Mouse (Mus musculus) kidney, adult 2 months (tissue): ENCODE results near the gene Pdlim4. TPM values are rescaled to one million over a fixed set of nuclear protein-coding genes. Genes with fewer than 3 reads are reported as not detected.

Experiments used
- DNase-seq: peaks from one replicate; pipeline ENCODE4 v3.0.0; 2021
- H3K27ac ChIP-seq: fragments of 200-500 bp; 2 replicates; pipeline ENCODE4 v1.5.1; 2012; ENCODE audit warnings: low read depth, low read length, control low read depth, inconsistent platforms; ENCODE audit not compliant: insufficient read depth
- H3K27me3 ChIP-seq: fragments of 200-500 bp; replicated peaks from 2 replicates; pipeline ENCODE4 v1.6.1; 2012; ENCODE audit warnings: mild to moderate bottlenecking, moderate library complexity, low read length, inconsistent platforms; ENCODE audit not compliant: control insufficient read depth, insufficient read depth
- H3K36me3 ChIP-seq: fragments of 200-500 bp; 2 replicates; pipeline ENCODE4 v1.6.1; 2012; ENCODE audit warnings: mild to moderate bottlenecking, moderate library complexity, low read length, inconsistent platforms; ENCODE audit not compliant: control insufficient read depth, insufficient read depth
- H3K4me1 ChIP-seq: fragments of 200-500 bp; 2 replicates; pipeline ENCODE4 v1.6.1; 2011; ENCODE audit warnings: low read length; ENCODE audit not compliant: control insufficient read depth, insufficient read depth
- H3K4me3 ChIP-seq: fragments of 200-500 bp; 2 replicates; pipeline ENCODE4 v1.5.1; 2011; ENCODE audit warnings: mild to moderate bottlenecking, low read depth, low read length, control low read depth; ENCODE audit not compliant: insufficient read depth
- CTCF ChIP-seq: fragments of 200-500 bp; conservative IDR thresholded peaks from 2 replicates; pipeline ENCODE4 v1.5.1; 2011; ENCODE audit warnings: low read depth, mild to moderate bottlenecking, control low read depth, low read length, moderate library complexity, mixed read lengths; ENCODE audit not compliant: insufficient read depth, insufficient read length
- POLR2A ChIP-seq: fragments of 200-500 bp; IDR thresholded peaks from one replicate; pipeline ENCODE4 v1.6.1; 2011; ENCODE audit warnings: low read depth, low read length, control low read depth
- WGBS: fragments of 180-500 bp; shearing (Covaris S2); methylation state at CpG from one replicate; pipeline ENCODE4 v1.1.7; 2018; 5-methylcytosine and 5-hydroxymethylcytosine counted together
- polyA plus RNA-seq: library from polyadenylated mRNA; depleted of rRNA; stranded (reverse); fragments of >200 nt; gene quantifications from 2 replicates; pipeline ENCODE4 v1.2.3, GENCODE M21; 2012

Pdlim4 gene
- polyA plus RNA-seq, 1 experiment: 13.0 TPM

- H3K36me3 ChIP-seq: no peaks in the 10 kb centered on the region
- no peak for TF ChIP-seq CTCF
- no peak for TF ChIP-seq POLR2A
- peak overlapping the region; percentile 25; the same call in 1 of the 2 replicates for H3K27ac ChIP-seq
- DNase-seq: peak; percentile 71
- H3K27me3 ChIP-seq: no peaks in the 10 kb centered on the region
- no peak overlapping the region for H3K4me3 ChIP-seq
- 39% methylated on average over 9 of the region's 9 CpGs for WGBS
- H3K4me1 ChIP-seq: 0 out of 2 replicates have a peak, but pooled peaks cover 4% of the 10 kb centered on the region
Observed at GRCm38 (mm10) chr11:54060316-54060715, 8.5 kb downstream of the Pdlim4 start.

DNA sequence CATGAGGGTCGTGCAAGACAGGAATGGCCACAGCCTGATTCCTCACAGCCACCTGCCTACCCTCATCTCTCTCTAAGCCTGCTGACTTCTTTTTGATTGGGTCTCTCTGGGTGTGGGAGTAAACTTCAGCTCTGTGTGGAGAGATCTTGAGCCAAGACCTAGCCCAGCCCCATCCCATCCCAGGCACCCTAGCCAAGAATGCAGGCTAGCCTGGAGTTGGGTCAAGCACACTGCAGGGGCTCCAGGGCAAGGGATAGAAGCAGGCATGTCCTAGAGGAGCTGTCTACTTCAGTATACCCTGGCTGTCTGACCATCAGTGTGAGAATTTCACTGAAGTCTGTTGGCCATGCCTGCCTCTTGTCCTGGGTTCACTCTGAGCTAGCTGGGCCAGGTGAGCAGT lies 9.3 kb downstream of the Pdlim4 start:
- no peaks in the 10 kb centered on the region for H3K27me3 ChIP-seq
- 100% methylated on average over 1 of the region's 1 CpGs for WGBS
- no peaks in the 10 kb centered on the region for H3K36me3 ChIP-seq
- DNase-seq: no peak
- TF ChIP-seq CTCF: no peak
- no peak for TF ChIP-seq POLR2A
- H3K4me1 ChIP-seq: 0 out of 2 replicates have a peak, but pooled peaks cover 4% of the 10 kb centered on the region
- no peak overlapping the region for H3K4me3 ChIP-seq
- no peak overlapping the region for H3K27ac ChIP-seq

DNA sequence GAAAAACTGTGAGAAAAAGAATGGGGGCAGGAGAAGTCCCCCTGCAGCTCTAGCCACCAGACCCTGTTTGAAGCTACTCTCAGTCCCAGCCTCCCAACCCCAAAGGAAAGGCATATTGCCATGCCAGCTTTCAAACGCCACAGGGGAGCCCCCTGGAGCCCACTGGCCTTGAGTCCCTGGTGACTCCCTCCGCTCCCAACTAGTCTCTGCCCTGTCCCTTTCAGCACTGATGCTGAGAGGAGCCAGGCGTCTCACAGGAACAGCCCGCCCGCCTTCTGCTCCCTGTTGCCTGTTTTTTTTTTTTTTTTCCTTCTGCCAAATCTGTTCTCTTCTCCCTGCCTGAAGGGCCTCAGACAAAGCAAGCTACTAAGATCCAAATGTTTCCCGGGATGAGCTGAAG lies 10.2 kb downstream of the Pdlim4 start:
- 74% methylated on average over 6 of the region's 6 CpGs for WGBS
- H3K27ac ChIP-seq: no peak overlapping the region
- H3K27me3 ChIP-seq: no peaks in the 10 kb centered on the region
- peaks cover 4% of the 10 kb centered on the region; the same call in 1 of the 2 replicates for H3K4me1 ChIP-seq
- DNase-seq: no peak
- H3K36me3 ChIP-seq: no peaks in the 10 kb centered on the region
- TF ChIP-seq POLR2A: no peak
- TF ChIP-seq CTCF: no peak
- H3K4me3 ChIP-seq: no peak overlapping the region

DNA sequence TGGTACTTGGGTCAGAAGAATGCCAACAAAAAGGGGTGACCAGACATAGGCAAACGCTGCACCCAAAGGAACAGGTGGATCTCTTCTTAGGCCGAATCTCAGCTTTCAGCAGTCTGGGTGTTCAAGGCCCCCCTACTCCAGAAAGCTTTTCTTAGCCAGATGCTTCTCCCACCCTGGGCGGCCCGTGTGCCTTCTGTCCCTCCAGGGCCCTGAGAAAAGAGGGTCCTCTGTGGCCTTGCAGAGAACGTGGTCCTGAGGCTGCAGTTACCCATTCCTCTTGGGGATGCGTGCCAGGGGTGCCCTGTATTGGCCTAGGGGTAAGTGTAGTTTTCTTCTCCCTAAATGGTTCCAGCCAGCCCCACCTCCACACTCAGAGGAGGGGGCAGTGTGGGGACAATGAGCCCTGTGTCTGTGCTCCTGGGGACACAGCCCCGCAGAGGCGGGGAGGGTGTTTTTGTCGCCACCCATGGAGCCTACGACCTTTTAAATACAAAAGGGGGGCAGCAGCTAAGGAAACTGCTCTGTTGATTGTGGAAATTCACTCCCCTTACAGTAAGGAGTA lies 10.7 kb downstream of the Pdlim4 start:
- no peaks in the 10 kb centered on the region for H3K36me3 ChIP-seq
- H3K4me1 ChIP-seq: peaks cover 1% of the 10 kb centered on the region; the same call in 1 of the 2 replicates
- no peak overlapping the region for H3K4me3 ChIP-seq
- no peak for DNase-seq
- no peak overlapping the region for H3K27ac ChIP-seq
- TF ChIP-seq CTCF: no peak
- no peak for TF ChIP-seq POLR2A
- H3K27me3 ChIP-seq: no peaks in the 10 kb centered on the region
- 83% methylated on average over 10 of the region's 10 CpGs for WGBS

DNA sequence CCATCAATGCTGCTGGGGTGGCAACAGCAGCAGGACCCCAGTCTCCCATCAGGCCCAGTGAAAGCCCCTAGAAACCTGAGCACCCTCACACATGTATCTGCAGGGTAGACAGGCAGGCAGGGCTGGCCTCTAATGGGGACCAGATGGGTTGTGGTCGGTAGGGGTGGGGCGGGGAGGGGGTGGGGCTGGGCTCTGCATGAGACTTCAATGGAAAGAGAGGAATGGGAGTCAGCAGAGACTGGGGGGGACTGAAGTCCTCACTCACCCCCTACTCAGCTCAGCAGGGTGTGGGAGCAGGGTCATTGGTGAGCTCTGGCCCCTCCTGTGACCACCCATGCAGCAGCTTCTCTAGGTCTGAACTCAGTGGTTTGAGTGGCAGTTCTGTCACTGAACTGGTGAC lies 11.4 kb downstream of the Pdlim4 start:
- TF ChIP-seq POLR2A (no peak), CTCF (no peak)
- Histone ChIP-seq H3K36me3 (no peaks in the 10 kb centered on the region), H3K27me3 (no peaks in the 10 kb centered on the region), H3K4me1 (no peaks in the 10 kb centered on the region; the same call in 1 of the 2 replicates), H3K27ac (no peak overlapping the region), H3K4me3 (no peak overlapping the region)
- DNase-seq: no peak
- WGBS: 74% methylated on average over 2 of the region's 2 CpGs

DNA sequence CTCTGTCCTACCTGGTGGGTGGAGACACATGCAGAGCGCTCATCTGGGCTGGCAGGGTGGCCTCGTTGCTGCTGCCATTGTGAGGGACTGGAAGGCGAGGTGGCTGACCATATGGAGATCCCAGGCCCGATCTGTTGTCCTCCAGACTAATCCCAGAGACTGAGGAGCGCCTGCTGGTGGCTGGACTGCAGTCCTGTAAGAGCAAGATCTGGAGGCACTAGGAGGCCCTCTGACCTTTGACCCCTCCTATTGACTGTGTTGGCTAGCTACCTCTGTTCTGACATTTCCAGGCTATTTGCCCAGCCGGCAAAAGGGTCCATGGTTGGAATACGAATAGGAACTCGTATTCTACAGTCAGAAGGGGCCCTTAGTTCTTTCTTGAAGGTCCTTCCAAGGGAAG lies 12.7 kb downstream of the Pdlim4 start:
- WGBS: 56% methylated on average over 8 of the region's 8 CpGs
- peak; percentile 83 for DNase-seq
- H3K27me3 ChIP-seq: no peaks in the 10 kb centered on the region

GRCm38 (mm10) chr11:54054257-54054656 lies 14.6 kb downstream of the Pdlim4 start:
- WGBS: 11% methylated on average over 6 of the region's 6 CpGs
- peak; percentile 82 for DNase-seq

More for the DNA sequence above, 12.7 kb downstream of the Pdlim4 start:
- TF ChIP-seq CTCF (peak; percentile 63), POLR2A (no peak)
- no peak overlapping the region for H3K27ac ChIP-seq
- H3K4me1 ChIP-seq: no peaks in the 10 kb centered on the region; the same call in 1 of the 2 replicates
- no peak overlapping the region for H3K4me3 ChIP-seq
- no peaks in the 10 kb centered on the region for H3K36me3 ChIP-seq

More at GRCm38 (mm10) chr11:54054257-54054656, 14.6 kb downstream of the Pdlim4 start:
- Histone ChIP-seq H3K4me3 (no peak overlapping the region), H3K27me3 (no peaks in the 10 kb centered on the region), H3K36me3 (no peaks in the 10 kb centered on the region), H3K27ac (no peak overlapping the region), H3K4me1 (peaks cover 5% of the 10 kb centered on the region; the same call in 1 of the 2 replicates)
- no peak for TF ChIP-seq POLR2A
- TF ChIP-seq CTCF: peak; percentile 42
